Mouse (Mus musculus) heart, postnatal 0 days (tissue): ENCODE results near the gene Hist1h2ae.

Experiments used
- CTCF ChIP-seq: IDR thresholded peaks from 2 replicates; pipeline ENCODE4 v1.5.1; 2016; ENCODE audit warnings: antibody characterized with exemption, control low read depth, low read depth
- EP300 ChIP-seq: IDR thresholded peaks from 2 replicates; pipeline ENCODE4 v1.6.1; 2016; ENCODE audit warnings: antibody characterized with exemption, low read depth

DNA sequence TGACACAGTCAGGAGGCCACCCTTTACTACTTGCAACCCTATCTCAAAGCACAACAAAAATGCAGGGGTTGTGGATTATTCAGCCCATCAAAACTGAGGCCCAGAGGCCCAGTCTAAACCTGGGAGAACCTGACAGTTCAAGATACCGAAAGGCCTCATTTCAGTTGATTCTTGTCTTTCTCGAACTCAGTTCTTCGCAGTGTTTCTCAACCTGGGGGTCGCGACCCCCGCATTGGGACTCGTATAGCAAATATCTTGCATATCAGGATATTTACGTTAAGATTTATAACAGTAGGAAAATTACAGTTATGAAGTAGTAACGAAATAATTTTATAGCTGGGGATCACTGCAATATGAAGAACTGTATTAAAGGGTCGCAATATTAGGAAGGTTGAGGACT lies 45.1 kb downstream of the Hist1h2ae start:
- TF ChIP-seq CTCF = no peak
- TF ChIP-seq EP300 = no peak
